Mouse (Mus musculus): ENCODE measurements at regions not wholly inside any gene's neighbourhood (a gene's known extent, or its start where the extent isn't known, plus 50 kb on each side); places are given as distances from the start of the nearest gene placed in this dataset.
"Not testable (repeated sequence)": the region's sequence is repeated elsewhere in the genome, so short reads cannot be mapped to it uniquely, and the experiment has no call there.

DNA sequence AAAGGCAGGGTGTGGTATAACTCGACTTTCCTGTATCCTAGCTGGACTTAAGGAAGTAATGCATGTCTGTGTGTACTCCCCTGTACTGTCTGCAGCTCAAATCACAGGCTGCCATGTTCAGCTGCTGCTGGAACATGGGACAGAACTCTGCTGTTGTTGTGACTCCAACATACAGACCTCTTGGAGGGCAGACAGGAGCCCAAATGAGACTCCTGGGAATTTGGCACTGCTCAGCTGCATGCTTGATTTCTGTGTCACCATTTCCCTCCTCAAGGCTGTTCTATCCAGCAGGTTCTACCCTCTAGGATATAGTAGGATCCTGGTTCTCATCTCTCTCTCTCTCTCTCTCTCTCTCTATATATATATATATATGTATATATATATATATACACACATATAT lies 125.0 kb downstream of the Dll1 start:
- no peak for DNase-seq (ENCODE audit: low spot score in 2 of 2)
- intact Hi-C loops (cut with DNase I), result no loop called here

DNA sequence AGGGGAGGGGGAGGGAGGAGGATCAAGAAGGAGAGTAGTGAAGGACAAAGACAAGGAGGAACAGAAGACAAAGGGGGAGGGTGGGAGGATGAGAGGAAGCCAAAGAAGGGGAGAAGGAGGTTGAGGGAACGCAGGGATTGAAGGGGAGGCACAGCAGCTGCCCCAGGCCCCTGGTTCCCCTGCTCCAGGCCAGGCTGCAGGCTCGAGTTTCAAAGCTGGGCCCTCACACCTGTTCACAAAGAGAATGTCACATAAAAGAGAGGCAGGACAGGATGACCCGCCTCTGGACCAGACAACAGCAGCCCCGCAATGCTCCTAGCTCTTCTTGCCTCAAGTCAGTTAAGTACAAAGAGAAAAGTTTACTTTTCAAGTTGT lies 128.3 kb downstream of the Dll1 start:
- DNase-seq (ENCODE audit: low spot score in 2 of 2), result no peak
- intact Hi-C loops (cut with DNase I), result no loop called here

DNA sequence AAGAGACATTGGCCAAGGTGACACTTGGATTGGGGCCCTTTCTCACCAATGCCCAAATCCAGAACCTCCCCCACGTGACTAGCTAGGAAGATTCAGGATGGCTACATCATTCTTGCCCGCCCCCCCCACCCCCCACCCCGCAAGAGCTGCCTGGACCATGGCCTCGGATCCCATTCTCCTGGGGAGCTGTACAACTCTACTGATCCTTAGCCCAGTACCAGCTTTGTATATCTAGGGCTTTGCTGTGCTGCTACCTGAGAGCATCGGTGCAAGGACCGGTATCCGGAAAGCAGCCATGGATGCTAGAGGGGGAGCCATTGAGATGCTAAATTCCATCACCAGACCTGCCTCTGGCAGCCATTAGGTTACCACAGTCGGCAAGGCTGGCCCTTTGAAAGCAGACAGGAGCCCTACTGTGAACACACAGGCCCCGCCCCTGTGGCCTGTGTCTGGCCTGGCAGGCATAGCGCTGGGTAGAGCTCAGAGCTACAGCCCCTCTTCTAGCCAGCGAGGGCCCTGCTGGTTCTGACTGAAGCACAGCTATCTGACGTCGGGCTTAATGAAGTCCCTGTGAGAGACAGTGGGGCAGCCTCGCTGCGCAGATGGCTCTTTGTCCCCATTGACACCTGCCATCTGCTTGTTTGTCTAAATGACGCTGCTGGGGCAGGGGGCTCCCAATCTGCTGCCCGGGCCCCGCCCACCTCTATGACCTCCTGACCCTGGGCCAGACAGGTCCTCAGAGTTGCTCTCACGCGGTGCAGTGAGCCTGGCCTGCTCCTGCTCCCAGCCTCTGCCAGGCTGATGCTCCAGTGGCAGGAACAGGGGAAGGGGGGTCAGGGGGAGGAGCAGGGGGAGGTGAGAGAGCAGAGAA lies 128.9 kb downstream of the Dll1 start:
- intact Hi-C loops (cut with DNase I), result no loop called here
- no peak for DNase-seq (ENCODE audit: low spot score in 2 of 2)

DNA sequence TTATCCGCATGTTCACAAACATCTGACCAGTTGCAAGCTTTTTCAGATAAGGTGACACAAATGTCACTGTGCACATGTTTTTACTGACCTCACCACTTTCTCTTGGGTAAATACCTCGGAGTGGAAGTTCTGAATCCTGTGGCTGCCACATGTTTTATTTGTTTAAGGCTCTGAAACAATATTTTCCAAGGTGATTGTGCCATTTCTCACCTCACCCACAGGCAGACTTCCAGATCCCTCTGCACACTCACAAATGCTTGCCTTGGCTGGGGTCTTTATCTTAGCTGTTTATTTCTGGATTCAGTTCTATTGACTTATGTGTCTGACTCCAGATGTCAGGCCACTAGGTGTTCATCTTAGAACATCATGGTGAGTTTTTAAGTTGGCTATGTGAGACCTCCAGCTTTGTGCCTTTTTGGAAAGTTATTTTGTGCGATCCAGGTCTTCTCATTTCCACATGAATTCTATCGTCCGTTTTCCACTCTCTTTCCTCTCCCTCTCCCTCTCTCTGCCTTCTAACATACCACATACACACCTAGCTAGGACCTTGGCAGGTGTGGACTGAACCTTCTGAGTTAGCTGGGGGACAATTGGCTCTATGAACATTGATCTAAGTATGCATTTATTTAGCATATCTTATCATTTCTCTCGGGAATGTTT lies 133.6 kb downstream of the Dll1 start:
- intact Hi-C loops (cut with DNase I), result no loop called here
- DNase-seq (ENCODE audit: low spot score in 2 of 2), result no peak

DNA sequence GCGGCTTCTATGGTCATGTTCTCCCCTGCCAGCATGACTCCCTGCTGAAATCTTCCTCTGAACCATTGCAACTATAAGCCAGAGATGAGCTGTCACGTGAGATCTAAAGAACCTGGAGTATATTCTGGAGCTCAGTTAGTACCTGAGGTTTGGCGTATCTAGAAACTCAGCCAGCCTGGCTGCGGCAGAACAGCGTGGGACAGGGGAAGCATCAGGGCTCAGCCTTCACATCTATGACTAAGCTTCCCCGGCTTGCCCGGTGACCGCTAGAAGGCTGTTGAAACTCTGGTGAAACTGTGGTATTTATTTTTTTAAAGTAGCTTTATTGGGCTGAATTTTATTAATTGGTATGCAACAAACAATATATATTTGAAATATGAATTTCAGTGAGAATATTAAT lies 134.3 kb downstream of the Dll1 start:
- intact Hi-C loops (cut with DNase I), result no loop called here
- DNase-seq (ENCODE audit: low spot score in 2 of 2), result no peak

DNA sequence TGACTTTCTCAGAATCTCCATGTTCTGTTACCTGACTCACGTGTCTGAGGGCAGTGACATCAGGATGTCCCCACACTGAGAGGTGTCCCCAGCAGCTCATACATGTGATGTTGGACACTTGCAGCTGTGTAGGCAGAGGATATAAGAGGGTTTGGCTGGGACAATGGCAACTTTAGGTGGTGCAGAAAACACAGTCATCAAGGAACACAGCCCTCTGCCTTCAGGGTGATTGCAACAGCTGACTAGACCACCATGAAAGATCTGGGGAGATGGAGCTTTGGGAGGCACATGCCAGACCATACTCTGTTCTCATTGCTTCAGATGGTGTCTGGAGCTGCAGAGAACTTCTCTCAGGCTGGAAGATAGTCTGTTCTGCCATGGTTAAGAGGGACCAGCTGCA lies 135.2 kb downstream of the Dll1 start:
- DNase-seq (ENCODE audit: low spot score in 2 of 2), result no peak
- intact Hi-C loops (cut with DNase I), result no loop called here

DNA sequence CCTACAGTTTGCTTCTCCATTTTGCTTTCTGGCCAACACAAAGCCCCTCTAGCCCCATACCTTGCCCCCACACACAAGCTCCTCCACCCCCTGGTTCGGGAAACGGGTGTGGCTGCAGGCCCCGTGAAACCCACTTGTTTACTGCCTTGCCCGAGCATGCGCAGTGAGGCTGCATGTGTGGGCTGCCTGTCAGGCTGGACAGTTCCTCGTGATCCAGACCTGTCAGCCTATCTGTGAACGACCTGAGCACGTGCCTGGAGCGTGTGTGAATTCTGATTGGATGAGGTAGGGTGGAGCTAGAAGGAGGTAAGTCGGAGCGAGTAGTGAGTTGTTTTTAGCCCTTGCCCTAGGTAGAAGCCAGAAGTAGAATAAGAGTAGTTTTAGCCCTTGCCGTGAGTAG lies 136.0 kb downstream of the Dll1 start:
- intact Hi-C loops (cut with DNase I); DNase-seq (ENCODE audit: low spot score in 2 of 2): not testable (repeated sequence)

DNA sequence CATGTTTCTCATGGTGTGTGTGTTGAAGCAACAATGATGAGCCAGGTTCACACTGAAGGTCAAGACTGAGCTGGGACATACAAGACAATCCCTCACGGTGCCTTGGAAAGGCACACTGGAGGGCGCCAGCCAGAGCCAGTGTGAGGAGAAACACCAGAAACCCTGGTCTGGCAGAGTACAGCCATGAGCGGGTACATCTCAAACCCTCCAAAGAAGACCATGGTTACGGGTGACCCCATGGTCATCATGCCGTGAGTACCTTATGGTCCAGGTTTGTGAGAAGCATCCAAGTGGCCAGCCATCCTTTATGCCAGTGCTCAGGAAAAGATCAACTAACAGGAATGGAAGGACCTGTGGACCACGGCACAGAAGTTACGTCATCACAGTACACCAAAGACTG lies 136.7 kb downstream of the Dll1 start:
- DNase-seq (ENCODE audit: low spot score in 2 of 2), result no peak
- intact Hi-C loops (cut with DNase I), result no loop called here

DNA sequence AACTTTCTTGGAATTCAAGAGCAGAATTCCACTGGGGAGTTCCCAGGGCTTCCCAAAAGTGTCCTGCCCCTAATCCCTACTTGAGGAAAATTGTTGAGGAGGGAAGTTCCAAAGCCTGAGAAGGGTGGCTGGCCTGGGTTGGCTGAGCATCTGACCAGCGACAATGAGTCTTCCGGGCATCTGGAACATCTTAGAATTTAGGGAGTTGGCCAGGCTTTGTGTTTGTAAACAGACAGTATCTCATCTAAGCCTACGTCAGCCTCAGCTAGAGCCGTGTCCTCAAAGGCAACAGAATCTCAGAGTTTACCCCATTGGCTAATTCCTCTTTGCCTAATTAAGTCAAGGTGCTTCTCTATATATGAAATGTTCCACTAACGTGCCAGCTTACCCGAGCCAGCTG lies 141.6 kb downstream of the Dll1 start:
- no peak for DNase-seq (ENCODE audit: low spot score in 2 of 2)
- intact Hi-C loops (cut with DNase I), result no loop called here

DNA sequence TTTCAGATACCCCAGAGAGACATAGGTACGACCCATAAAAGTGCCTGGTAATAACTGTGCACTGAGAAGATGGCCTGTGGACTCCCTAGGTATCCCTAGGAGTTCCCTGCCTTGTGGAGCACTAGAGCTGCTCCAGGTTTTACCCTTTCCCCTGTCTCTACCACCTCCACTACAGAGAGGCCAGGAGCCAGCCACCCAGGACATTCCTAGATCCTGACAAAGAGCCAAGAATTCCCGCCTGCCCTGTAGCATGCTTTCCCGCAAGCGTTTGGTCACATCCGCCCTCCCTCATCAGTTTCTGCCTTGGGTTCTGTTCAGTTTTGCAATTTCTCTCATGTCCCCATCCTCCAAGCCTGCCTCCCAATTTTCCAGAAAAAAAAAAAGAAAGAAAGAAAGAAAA lies 145.5 kb downstream of the Dll1 start:
- DNase-seq (ENCODE audit: low spot score in 2 of 2), result no peak
- intact Hi-C loops (cut with DNase I), result no loop called here

DNA sequence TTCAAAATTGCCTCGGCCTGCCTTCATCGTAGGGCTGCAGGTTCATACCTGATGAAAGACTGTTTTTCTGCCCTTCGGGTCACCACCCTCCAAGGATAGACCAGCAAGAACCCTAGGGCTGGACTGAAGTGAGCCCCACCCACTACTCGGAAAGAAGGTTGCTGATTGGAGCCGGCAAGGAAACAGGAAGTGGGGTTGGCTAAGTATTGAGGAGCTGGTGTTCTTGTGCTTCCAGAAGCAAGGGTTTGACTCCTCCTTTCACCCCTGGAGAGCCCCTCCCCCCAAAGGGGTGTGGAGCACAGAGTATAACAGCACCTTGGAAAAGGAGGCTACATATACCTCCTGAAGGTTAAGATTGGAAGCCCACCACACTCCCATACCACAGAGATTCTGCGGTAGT lies 147.5 kb downstream of the Dll1 start:
- DNase-seq (ENCODE audit: low spot score in 2 of 2), result no peak
- intact Hi-C loops (cut with DNase I), result no loop called here

DNA sequence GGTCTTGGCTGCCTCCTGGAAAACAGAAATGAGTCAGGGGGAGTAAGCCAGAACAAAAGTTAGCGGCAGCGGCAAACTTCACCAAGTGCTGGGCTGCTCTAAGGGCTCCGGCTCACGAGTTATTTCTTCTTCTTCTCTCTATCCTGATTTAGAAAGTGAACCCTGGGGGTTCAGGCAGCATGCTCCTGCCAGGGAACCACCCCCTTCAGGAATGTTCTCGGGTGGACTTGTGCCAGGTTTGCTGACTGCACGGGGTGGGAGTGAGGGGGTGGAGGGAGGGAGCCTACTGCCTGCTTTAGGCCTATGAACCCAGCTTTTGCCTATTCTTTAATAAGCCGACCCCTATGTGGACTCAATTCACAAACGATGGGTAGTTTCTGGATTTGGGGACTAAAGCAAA lies 148.6 kb downstream of the Dll1 start:
- DNase-seq (ENCODE audit: low spot score in 2 of 2), result no peak

DNA sequence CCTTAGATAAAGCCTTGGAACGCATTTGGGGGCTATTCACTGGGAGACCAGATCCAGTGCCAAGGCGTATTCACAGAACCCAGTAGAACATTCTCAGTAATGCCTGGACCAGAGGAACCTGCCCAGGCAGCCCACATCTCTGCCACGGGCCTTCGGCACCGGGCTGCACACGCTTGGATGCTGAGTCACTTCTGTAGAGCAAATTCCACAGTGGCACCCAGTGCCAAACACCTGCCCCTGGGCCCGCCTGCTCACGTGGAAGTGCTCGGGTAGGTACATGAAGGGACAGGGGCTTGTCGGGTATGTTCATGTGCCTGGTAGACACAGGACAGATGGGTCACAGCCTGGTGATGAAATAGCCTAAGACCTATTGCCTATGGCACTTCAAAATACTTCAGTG lies 152.8 kb downstream of the Dll1 start:
- intact Hi-C loops (cut with DNase I), result no loop called here

More for the DNA sequence above, 148.6 kb downstream of the Dll1 start:
- intact Hi-C loops (cut with DNase I), result no loop called here

DNA sequence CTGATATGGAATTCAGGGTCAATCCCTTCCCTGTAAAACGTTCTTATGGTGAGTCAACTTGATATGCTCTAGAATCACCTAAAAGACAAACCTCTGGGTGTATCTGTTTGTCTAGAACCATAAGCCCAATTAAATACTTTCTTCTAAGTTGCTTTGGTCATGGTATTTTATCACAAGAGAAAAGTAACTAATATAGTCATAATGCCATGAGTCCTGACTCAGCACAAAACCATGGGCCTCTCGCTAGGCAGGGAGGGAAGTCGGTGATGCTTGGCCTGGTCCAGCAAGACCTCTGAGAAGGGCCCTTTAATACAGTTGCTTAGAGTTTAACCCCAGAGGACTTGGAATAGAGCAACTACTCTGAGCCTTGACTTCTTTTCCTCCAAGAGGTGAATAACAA lies 153.7 kb downstream of the Dll1 start:
- intact Hi-C loops (cut with DNase I), result no loop called here
- DNase-seq (ENCODE audit: low spot score in 2 of 2), result no peak

More for the DNA sequence above, 152.8 kb downstream of the Dll1 start:
- no peak for DNase-seq (ENCODE audit: low spot score in 2 of 2)

DNA sequence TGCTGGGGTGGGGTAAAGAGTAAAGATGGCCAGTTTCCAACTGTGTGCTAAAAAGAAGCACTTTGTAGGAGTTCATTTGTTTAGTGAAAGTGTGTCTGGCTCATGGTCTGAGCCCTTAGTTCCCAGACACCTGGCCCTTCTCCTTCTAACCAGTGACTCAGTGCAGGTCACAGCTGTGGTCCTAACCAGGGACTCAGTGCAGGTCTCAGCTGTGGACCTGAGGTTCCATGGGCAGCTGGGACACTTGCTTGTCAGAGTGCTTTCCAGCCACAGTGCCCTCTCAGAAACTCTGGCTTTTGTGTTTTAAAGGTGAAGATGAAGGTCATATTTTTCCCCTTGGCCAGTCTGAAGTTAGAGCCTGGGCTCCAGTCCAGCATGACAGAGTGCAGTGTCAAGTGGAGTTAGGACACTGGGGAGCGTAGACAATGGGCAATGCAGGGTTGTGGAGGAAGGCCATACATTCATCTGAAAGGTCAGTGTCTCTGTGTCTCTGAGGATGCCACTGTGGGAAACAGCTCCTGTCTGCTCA lies 162.5 kb downstream of the Dll1 start:
- intact Hi-C loops (cut with DNase I), result no loop called here
- DNase-seq (ENCODE audit: low spot score in 2 of 2), result no peak

DNA sequence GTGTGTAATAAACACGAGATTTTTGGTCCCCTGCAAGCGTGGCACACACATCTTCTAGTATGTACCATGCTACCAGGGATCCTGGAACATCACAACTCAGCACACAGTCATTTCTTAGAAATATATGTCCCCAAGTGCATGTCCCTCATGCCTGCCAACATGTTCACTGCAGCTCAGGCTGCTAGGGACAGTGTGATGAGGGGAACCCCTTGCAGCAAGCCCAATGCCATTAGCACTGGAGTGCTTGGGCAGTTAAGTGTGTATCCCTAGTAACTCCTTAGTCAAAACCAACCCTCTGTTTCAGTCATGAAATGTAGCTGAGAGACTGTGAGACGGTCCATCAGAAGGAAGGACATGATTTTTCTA lies 167.5 kb upstream of the Gm3448 start:
- no peak for DNase-seq (ENCODE audit: low spot score in 2 of 2)
- intact Hi-C loops (cut with DNase I), result loop anchor here (5.0 kb wide), 1 partner anchor 169 kb away; the partner anchor contains the start of gene Dll1

DNA sequence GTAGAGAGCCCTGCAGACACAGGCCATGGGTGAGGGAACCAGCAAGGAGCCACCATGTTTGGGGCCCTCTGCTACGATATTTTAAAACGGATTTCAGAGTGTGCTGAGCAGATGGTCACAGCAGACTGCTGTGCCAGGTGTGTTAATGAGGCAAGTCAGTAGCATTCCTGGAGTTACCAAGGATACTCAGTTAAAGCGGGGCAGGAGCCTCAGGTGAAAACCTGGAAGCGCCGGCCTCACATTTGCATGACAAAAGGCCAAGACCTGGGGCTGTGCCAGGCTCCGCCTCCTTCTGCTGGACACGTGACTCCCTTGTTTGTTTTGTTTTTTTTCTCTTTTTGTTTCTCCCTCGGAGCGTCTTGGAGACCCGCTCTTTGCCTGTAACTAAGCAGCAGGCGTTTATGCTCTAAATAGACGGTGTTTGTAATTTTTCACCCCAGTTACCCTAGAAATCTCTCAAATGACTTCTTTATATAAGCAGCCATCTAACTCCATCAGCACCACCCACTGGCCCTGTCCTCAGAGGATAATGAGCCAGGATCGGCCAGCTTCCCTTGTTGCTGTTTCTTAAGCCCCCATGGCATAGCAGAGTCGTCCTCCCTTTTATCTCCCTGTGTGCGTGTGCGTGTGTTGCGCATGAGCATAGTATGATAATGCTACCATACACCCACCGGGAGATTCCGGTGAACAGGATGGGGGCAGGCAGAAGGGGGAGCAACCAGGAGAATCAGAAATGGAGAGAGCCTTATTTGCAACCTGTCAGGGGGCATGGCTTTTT lies 166.9 kb upstream of the Gm3448 start:
- peak; percentile 38 to 52 for DNase-seq (ENCODE audit: low spot score in 2 of 2)
- intact Hi-C loops (cut with DNase I), result loop anchor here (5.0 kb wide), 1 partner anchor 169 kb away; the partner anchor contains the start of gene Dll1

DNA sequence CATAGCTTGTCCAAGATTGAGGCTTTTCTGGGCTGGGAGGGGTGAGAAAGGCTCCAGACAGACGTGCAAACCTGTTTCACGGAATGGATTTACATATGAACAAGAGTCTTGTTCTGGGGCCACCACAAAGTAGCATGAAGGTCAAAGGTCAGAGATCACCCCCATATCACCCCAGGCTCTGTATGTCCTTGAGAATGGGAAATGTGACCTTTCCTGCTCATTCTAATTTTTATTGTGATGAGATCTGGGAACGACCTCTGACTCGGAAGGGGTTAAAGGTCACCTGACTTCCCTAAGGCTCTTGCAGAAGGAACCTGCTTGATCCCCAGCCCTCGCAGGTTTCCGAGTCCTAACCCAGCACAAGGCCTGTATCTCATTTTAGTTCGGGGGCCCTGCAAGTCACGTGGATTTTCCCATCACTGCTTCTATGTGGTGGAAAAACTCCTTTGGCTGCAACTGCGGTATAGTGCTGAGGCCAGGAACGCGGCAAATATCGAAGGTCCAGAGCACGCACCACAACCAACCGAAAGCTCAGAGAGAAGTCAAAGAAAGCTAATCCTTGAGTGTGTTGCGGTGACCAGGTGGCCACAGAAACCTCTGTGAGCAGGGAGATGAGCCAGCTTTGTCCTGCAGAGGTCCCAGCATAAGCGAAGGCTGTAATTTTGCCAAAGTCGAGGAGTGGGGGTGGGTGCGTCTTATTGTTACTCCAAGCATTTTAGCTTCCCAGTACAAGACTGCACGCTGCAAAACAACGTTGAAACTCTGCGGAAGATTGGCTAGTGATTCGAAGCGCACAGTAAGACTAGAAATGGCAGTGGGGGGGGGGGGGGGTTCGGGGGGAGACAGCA lies 166.1 kb upstream of the Gm3448 start:
- DNase-seq (ENCODE audit: low spot score in 2 of 2), result peak in 1 of 2 experiments; percentile 24
- intact Hi-C loops (cut with DNase I), result loop anchor here (5.0 kb wide), 1 partner anchor 170 kb away; the partner anchor contains the start of gene Dll1

DNA sequence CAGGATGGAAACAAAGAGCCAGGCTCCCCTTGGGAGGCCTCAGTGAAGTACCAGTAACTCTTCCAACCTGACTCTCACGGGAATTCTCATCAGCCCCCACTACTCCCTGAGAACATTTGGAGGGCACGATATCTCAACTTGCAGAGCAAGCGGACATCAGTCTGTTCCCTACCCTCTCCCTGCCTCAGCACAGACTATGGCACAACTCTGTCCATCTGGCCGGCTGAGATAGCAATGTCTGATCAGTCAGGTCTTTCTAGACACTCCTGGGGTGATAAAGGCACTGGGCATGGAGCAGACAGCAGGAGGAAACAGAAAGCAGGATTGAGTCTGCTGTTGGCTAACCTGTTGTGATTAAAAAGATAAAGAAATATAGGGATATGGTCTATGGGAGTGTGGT lies 164.5 kb upstream of the Gm3448 start:
- no peak for DNase-seq (ENCODE audit: low spot score in 2 of 2)
- intact Hi-C loops (cut with DNase I), result loop anchor here (5.0 kb wide), 1 partner anchor 172 kb away; the partner anchor contains the start of gene Dll1

All from left cerebral cortex, postnatal 36 days (tissue).